Mouse (Mus musculus): ENCODE data around the gene 6330409D20Rik. TPM values are rescaled to one million over a fixed set of nuclear protein-coding genes. Genes with fewer than 3 reads are reported as not detected.

6330409D20Rik gene
- polyA plus RNA-seq, 1 experiment from 2014 or later, result 0.28 TPM

- H3K4me3 ChIP-seq, result no peak overlapping the region
- no peak overlapping the region for H3K27ac ChIP-seq
- peaks cover 31% of the 10 kb centered on the region for H3K4me1 ChIP-seq
- no peaks in the 10 kb centered on the region for H3K36me3 ChIP-seq
- peaks cover 11% of the 10 kb centered on the region for H3K27me3 ChIP-seq (ENCODE audit: insufficient read depth, poor library complexity, severe bottlenecking)
- 83% methylated on average over 5 of the region's 5 CpGs for WGBS
- no peak for DNase-seq (ENCODE audit: low spot score)
- no peaks in the 10 kb centered on the region for H3K9me3 ChIP-seq
Observed at GRCm38 (mm10) chr2:32769327-32770085, 28.7 kb upstream of the 6330409D20Rik start.

DNA sequence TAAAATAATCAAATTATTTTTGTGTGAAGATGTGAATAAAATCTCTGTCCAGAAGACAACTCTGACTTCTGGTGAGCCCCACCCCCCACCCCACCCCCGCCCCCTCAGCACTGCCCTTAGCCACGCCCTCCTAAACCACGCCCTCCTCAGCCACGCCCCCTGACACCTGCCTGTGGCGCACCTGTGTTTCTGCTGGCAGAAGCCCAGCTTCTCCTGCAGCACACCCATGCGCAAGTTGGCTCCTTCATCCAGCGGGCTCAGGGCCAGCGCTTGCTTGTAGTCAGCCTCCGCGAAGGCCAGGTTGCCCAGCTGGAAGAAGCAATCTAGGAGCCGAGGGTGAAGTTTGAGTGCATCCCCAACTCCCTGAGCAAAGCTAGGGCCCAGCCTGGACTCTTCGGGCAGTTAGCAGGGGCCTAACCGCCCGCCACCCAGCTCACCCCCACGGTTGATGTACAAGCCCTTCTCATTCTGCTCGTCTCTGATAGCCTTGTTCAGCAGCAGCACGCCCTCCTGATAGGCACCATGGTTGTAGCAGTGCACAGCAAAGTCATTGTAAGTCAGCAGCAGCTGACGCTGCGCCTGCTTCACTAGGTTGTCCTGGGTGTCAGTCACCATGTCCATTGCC, 28.0 kb upstream of the 6330409D20Rik start:
- Histone ChIP-seq H3K4me1 (peaks cover 30% of the 10 kb centered on the region), H3K27ac (no peak overlapping the region), H3K9me3 (no peaks in the 10 kb centered on the region), H3K4me3 (no peak overlapping the region), H3K27me3 (ENCODE audit: insufficient read depth, poor library complexity, severe bottlenecking) (peaks cover 11% of the 10 kb centered on the region), H3K36me3 (no peaks in the 10 kb centered on the region)
- 46% methylated on average over 19 of the region's 19 CpGs for WGBS
- no peak for DNase-seq (ENCODE audit: low spot score)

GRCm38 (mm10) chr2:32767241-32767640, 26.4 kb upstream of the 6330409D20Rik start:
- WGBS, result 83% methylated on average over 12 of the region's 12 CpGs
- peaks cover 11% of the 10 kb centered on the region for H3K27me3 ChIP-seq (ENCODE audit: insufficient read depth, poor library complexity, severe bottlenecking)
- DNase-seq (ENCODE audit: low spot score), result no peak
- peaks cover 36% of the 10 kb centered on the region for H3K4me1 ChIP-seq
- no peak overlapping the region for H3K4me3 ChIP-seq
- no peak overlapping the region for H3K27ac ChIP-seq
- H3K9me3 ChIP-seq, result no peaks in the 10 kb centered on the region
- peaks cover 13% of the 10 kb centered on the region for H3K36me3 ChIP-seq

- Histone ChIP-seq H3K9me3 (no peaks in the 10 kb centered on the region), H3K27ac (no peak overlapping the region), H3K36me3 (peaks cover 42% of the 10 kb centered on the region), H3K27me3 (ENCODE audit: insufficient read depth, poor library complexity, severe bottlenecking) (peaks cover 7% of the 10 kb centered on the region; the same call in 1 of the 2 replicates), H3K4me1 (peaks cover 24% of the 10 kb centered on the region), H3K4me3 (no peak overlapping the region)
- no peak for DNase-seq (ENCODE audit: low spot score)
- 78% methylated on average over 3 of the region's 3 CpGs for WGBS
Observed at GRCm38 (mm10) chr2:32763353-32763752, 22.5 kb upstream of the 6330409D20Rik start.

DNA sequence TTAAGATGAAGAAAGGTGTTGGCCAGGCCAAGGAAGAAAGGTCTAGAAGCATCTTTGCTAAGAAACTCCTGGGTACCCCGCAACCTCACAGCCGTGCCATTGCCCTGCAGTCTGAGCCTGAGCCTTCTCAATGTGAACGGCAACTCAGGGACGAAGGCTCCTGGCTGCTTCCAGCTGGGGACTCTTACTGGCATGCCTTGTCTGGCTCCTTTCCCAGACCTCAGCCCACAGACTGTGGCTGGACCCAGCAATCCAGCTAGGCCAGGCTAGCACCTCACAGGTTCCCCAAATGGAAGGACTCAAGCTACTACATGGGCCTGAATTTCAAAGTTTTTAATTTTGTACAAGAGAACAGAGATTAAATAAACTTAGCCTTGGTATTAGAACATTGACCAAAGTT, 21.0 kb upstream of the 6330409D20Rik start:
- H3K27ac ChIP-seq, result no peak overlapping the region
- no peak for DNase-seq (ENCODE audit: low spot score)
- no peak overlapping the region for H3K4me3 ChIP-seq
- WGBS, result 88% methylated on average over 4 of the region's 4 CpGs
- peaks cover 42% of the 10 kb centered on the region for H3K36me3 ChIP-seq
- H3K27me3 ChIP-seq (ENCODE audit: insufficient read depth, poor library complexity, severe bottlenecking), result peaks cover 1% of the 10 kb centered on the region; the same call in 1 of the 2 replicates
- H3K4me1 ChIP-seq, result peaks cover 18% of the 10 kb centered on the region
- no peaks in the 10 kb centered on the region for H3K9me3 ChIP-seq

GRCm38 (mm10) chr2:32761361-32761760, 20.5 kb upstream of the 6330409D20Rik start:
- WGBS, result 86% methylated on average over 14 of the region's 14 CpGs
- Histone ChIP-seq H3K4me1 (peaks cover 18% of the 10 kb centered on the region), H3K27ac (no peak overlapping the region), H3K27me3 (ENCODE audit: insufficient read depth, poor library complexity, severe bottlenecking) (no peaks in the 10 kb centered on the region; the same call in 1 of the 2 replicates), H3K36me3 (peaks cover 42% of the 10 kb centered on the region), H3K4me3 (no peak overlapping the region), H3K9me3 (no peaks in the 10 kb centered on the region)
- DNase-seq (ENCODE audit: low spot score), result no peak

- no peak for DNase-seq (ENCODE audit: low spot score)
- Histone ChIP-seq H3K4me1 (peaks cover 18% of the 10 kb centered on the region), H3K27me3 (ENCODE audit: insufficient read depth, poor library complexity, severe bottlenecking) (peaks cover 11% of the 10 kb centered on the region; the same call in 1 of the 2 replicates), H3K27ac (no peak overlapping the region), H3K4me3 (no peak overlapping the region), H3K36me3 (peaks cover 53% of the 10 kb centered on the region), H3K9me3 (no peaks in the 10 kb centered on the region)
- WGBS, result 78% methylated on average over 2 of the region's 2 CpGs
Observed at GRCm38 (mm10) chr2:32759001-32759400, 18.2 kb upstream of the 6330409D20Rik start.

- WGBS, result 56% methylated on average over 8 of the region's 8 CpGs
- Histone ChIP-seq H3K27me3 (ENCODE audit: insufficient read depth, poor library complexity, severe bottlenecking) (peaks cover 11% of the 10 kb centered on the region; the same call in 1 of the 2 replicates), H3K9me3 (no peaks in the 10 kb centered on the region), H3K27ac (no peak overlapping the region), H3K4me3 (no peak overlapping the region), H3K4me1 (peaks cover 18% of the 10 kb centered on the region), H3K36me3 (peaks cover 55% of the 10 kb centered on the region)
- DNase-seq (ENCODE audit: low spot score), result no peak
Observed at GRCm38 (mm10) chr2:32758503-32758902, 17.7 kb upstream of the 6330409D20Rik start.

DNA sequence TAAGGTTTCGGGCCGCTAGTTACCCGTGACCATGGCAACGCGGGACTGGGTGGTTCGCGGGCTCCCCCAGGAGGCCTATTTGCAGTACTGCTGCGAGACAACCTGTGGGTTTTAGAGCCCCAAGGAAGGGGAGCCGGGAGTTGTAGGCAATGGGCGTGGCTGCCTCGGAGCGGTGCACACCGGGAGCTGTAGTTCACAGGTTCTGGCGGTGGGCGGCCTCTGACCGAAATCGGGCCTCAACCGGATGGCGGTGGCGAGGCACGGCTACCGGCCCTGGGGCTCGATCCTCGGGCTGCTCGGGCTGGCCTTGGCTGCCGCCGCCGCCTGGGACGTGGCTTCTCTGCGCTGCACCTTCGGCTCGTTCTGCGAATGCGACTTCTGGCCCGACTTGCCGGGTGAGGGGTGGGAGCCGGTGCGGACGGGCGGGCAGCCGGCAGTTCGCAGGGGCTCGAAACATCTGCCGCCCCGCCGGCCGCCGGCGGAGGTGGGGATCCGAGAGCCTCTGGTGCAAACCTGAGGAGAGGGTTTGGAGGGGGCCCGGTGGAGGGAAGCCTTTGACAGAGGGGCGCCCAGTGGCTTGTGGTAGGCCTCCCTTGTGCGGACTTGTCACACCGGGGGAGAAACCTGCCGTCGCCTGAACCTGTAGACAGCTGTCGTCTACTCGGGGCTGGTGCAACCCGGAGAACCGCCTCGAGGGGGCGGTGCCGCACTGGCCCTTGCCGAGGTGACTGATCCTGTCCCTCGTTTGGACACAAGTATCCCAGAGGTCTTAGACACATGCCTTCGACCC, 16.4 kb upstream of the 6330409D20Rik start, which contains the start of gene Tor2a:
TSS of gene Tor2a (plus strand) at position 179 of the 790 bp plus-strand sequence.
- under 1% methylated on average over 66 of the region's 66 CpGs for WGBS
- Histone ChIP-seq H3K4me3 (peak within 1 kb of the TSS; percentile 71), H3K36me3 (peaks cover 55% of the 10 kb centered on the region), H3K4me1 (peaks cover 11% of the 10 kb centered on the region), H3K9me3 (no peaks in the 10 kb centered on the region), H3K27ac (peak within 1 kb of the TSS; percentile 91), H3K27me3 (ENCODE audit: insufficient read depth, poor library complexity, severe bottlenecking) (peaks cover 19% of the 10 kb centered on the region)
- peak; percentile 99 for DNase-seq (ENCODE audit: low spot score)

DNA sequence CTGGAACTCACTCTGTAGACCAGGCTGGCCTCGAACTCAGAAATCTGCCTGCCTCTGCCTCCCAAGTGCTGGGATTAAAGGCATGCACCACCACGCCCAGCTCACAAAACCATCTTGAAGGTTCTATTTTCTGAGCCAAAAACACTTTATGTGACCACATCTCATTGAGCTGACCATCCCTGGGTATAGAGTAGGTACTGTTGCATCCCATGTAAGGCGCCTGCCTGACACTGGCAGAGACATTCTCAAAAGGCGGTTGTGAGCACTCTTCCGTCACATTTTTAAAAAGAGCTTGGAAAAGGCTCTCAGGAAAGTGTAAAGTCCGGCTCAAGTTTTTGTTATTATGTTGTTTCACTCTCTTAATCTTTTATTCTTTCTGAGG, 15.8 kb upstream of the 6330409D20Rik start:
- peak overlapping the region; percentile 91; the same call in 1 of the 2 replicates for H3K27ac ChIP-seq
- peaks cover 54% of the 10 kb centered on the region for H3K36me3 ChIP-seq
- no peak for DNase-seq (ENCODE audit: low spot score)
- H3K9me3 ChIP-seq, result no peaks in the 10 kb centered on the region
- peaks cover 16% of the 10 kb centered on the region for H3K4me1 ChIP-seq
- WGBS, result 34% methylated on average over 6 of the region's 6 CpGs
- H3K4me3 ChIP-seq, result peak overlapping the region; percentile 71
- H3K27me3 ChIP-seq (ENCODE audit: insufficient read depth, poor library complexity, severe bottlenecking), result peaks cover 19% of the 10 kb centered on the region

DNA sequence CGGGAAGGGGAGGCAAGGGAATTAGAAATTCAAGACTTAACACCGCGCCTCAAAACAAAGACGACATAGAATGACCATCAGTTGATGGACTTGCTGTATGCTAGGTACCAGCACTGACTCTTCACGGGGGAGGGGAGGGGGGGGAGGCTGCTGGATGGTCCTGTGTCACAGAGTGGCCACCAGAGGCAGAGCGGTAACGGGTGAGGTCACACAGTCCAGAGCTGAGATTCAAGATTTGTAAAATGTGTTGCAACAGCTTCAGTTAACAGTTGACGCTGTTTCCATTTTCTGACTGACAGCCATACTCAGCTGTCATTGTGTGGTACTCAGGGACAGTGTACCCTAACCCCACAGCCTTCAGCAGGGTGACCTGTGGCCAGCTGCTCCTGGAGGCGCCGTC, 11.4 kb upstream of the 6330409D20Rik start:
- Histone ChIP-seq H3K36me3 (peaks cover 49% of the 10 kb centered on the region), H3K4me3 (peak overlapping the region; percentile 60)

GRCm38 (mm10) chr2:32751665-32752033, 10.8 kb upstream of the 6330409D20Rik start:
- no peaks in the 10 kb centered on the region for H3K9me3 ChIP-seq
- H3K27ac ChIP-seq, result peak overlapping the region; percentile 60
- peaks cover 19% of the 10 kb centered on the region for H3K27me3 ChIP-seq (ENCODE audit: insufficient read depth, poor library complexity, severe bottlenecking)
- DNase-seq (ENCODE audit: low spot score), result no peak
- peak overlapping the region; percentile 60 for H3K4me3 ChIP-seq
- H3K36me3 ChIP-seq, result peaks cover 54% of the 10 kb centered on the region
- H3K4me1 ChIP-seq, result peaks cover 21% of the 10 kb centered on the region
- 35% methylated on average over 9 of the region's 10 CpGs for WGBS

More for the DNA sequence above, 11.4 kb upstream of the 6330409D20Rik start:
- WGBS, result 65% methylated on average over 10 of the region's 10 CpGs
- Histone ChIP-seq H3K27me3 (ENCODE audit: insufficient read depth, poor library complexity, severe bottlenecking) (peaks cover 19% of the 10 kb centered on the region), H3K4me1 (peaks cover 21% of the 10 kb centered on the region), H3K9me3 (no peaks in the 10 kb centered on the region), H3K27ac (no peak overlapping the region; the same call in 1 of the 2 replicates)
- DNase-seq (ENCODE audit: low spot score), result no peak
